Mouse (Mus musculus): ENCODE data around the gene Lrp2bp.

DNA sequence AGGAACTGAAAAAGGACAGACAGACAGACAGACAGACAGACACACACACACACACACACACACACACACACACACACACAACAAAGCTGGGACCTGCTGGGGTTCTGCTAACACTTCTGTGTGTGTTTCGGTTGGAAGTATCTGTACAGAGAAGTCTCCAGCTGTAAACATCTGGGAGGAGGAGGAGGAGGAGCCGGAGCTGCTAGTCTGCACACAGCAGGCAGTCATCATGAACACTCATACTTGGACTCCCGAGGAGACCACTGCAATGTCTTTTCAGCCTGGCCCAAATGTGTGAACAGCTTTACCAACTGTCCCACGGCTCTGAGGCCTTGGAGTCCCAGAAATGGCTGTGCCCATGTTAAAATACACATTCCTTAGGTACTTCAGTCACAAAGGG, 25.3 kb downstream of the Lrp2bp start:
- TF ChIP-seq POLR2A (IDR thresholded peaks at IDR 0.05; ENCODE audit: low read depth, low read length) = no peak
- no peak for TF ChIP-seq CTCF (IDR thresholded peaks at IDR 0.05; ENCODE audit: extremely low read depth, insufficient read depth, insufficient read length, insufficient replicate concordance)

All from spleen, adult 2 months (tissue).